Mouse (Mus musculus): ENCODE data around the gene Chordc1. TPM values are rescaled to one million over a fixed set of nuclear protein-coding genes. Genes with fewer than 3 reads are reported as not detected.
"Not testable (repeated sequence)": the region's sequence is repeated elsewhere in the genome, so short reads cannot be mapped to it uniquely, and the experiment has no call there.

Gene Chordc1
- total RNA-seq (2021): 10 to 100 TPM; 67.6 to 75.9 TPM
- long read RNA-seq, experiment 1, full-length matches to known transcripts: 78 of 81 reads
- long read RNA-seq, experiment 1, partial matches to known transcripts: 0 of 81 reads
- long read RNA-seq, experiment 1, other reads (novel, unspliced or antisense): 3 of 81 reads
- long read RNA-seq, experiment 2, full-length matches to known transcripts: 30 of 32 reads
- long read RNA-seq, experiment 2, partial matches to known transcripts: 0 of 32 reads
- long read RNA-seq, experiment 2, other reads (novel, unspliced or antisense): 2 of 32 reads

DNA sequence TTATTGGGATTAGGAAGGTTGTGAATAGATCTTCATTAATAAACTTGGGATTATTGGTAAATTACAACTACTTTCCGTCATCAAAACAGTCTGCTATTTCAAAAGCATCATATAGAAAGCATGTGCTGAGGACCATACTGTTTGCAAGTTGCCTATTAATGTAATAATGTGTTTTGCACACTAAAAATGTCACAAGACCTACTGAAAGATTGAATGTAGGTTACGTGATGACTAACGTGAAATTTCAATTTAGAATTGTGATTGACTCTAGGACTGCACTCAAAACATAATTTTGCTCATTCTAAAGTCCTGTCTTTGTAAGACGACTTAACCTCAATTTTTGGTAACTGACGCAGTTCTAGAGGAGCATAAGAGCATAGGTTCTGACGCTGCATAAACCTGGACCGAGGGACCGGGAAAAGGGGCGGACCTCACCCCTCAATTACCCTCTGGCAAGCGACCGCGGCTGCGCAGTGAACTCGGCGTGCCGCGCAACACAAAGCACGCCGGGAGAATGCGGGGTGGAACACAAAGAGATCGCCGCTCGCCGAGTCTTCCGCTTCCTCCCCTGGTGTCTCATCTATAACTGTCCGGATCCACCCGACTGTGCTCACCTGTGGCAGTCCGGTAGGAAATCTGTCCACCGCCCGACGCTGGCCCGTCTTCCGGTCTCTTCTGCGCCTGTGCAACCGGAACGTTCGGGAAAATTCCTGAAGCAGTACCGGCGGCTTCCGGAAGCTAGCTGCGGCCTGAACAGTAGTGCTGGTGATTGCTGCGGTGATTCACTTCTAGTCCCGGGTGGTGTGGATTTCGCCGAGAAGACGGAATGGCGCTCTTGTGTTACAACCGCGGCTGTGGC lies at the start of gene Chordc1:
TSS of gene Chordc1 (plus strand) at position 555 of the 859 bp plus-strand sequence.
- peak; percentile 96 to 97 for DNase-seq

- no peak for DNase-seq
These were observed 16.0 kb upstream of the Chordc1 start for GRCm38 (mm10) chr9:18275901-18276300.

- no peak for DNase-seq
These were observed 15.1 kb upstream of the Chordc1 start for GRCm38 (mm10) chr9:18276844-18277243.

DNA sequence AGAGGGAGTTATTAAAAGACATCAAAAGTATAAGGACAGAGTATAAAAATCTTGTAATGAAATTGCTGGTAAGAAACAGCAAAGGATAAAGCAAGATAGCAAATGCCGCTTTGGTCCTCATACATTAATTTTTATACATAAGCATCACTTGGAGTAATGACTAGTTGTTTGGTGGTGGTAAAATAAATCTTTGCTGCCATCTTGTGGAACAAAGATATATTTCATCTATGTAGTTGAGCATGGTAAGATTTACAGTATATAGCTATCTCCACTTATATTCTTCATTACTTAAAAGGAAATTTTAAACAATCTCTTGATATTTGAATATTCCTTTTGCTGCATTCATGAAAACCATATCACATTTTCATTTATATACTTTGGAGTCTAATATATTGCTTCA lies 14.4 kb upstream of the Chordc1 start:
- no peak for DNase-seq

DNA sequence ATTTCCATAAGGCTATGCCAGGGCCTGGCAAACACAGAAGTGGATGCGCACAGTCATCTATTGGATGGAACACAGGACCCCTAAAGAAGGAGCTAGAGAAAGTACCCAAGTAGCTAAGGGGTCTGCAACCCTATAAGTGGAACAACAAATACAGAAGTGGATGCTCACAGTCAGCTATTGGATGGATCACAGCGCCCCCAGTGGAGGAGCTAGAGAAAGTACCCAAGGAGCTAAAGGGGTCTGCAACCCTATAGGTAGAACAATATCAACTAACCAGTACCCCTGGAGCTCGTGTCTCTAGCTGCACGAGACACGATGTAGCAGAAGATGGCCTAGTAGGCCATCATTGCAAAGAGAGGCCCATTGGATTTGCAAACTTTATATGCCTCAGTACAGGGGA lies 13.2 kb upstream of the Chordc1 start:
- not testable (repeated sequence) for DNase-seq

DNA sequence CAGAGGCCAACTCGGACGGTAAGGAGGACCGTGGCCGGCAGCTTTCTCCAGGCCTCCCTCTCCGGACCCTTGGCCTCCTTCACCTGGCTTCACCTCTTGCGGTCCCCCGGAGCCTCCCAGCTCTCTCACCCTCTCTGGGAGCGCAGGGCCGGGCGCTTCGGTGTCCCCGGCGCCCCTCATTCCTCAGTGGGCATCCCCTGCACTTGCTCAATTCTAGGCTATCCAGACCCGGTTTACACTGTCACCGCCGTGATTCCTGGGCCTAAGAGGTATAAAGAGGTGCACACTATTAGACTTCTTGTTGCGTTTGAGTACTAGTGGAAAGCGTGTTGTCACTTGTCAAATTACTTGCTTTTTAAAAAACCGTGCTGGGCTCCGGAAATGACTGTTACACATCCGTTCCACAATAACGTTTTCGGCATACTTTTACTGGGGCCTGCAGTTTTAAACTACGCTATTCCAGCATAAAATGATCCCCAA lies 558 bp downstream of the Chordc1 start:
- no peak for DNase-seq

DNA sequence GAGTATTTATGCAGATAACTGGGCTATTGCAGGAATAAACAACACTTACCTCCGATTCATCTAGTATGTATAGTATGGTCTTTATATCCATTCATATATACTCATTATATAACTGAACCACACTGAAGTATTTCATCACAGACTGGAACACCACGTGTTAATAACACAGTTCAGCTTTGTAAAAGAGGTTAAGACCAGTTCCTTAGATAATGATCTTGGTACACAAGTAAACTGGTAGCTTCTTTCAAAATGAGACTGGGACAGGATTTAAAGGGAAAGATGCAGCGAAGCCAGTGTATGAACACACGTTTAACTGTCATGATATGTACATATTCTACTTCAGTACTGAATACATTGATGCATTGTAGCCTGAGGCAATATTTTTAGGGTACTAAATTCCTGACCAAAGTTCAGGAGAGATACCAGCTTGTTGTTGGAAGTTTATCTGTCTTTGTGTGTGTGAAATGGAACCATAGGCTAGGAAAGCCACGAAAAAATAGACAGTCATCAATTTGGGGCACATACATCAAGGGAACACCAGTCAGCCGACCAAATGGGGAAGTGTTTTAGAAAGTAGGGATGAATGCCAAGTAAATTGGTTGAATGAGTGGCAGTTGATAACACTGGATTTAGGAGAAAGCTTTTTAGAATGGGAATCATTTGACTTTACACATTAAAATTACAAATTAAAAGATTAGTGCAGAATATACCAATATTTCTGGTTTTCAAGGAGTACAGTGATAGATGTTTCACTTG lies 1.3 kb downstream of the Chordc1 start:
- DNase-seq: no peak

- no peak for DNase-seq
These were observed 6.4 kb downstream of the Chordc1 start for GRCm38 (mm10) chr9:18298301-18298700.

DNA sequence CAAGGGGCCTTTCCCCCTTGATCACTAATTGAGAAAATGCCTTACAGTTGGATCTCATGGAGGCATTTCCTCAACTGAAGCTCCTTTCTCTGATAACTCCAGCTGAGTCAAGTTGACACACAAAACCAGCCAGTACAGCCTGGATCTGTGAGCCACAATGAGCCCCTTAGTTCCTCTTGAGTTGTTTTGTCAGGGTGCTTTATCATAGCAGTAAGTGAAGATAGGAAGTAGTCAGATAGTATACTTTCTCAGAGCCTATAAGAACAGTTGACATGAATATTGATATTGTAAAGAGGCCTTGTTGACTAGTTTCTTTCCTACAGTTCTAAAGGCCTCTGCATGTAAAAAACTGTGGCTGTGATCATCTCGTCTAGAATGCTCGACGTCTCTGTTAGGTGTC lies 28.1 kb downstream of the Chordc1 start:
- no peak for DNase-seq

Other genes starting within 250 kb of the Chordc1 start
- 1 to 10 TPM; 6.1 to 6.6 TPM for gene Naalad2, start 110.9 kb downstream of the Chordc1 start, total RNA-seq (2021)
- gene Ubtfl1, start 112.3 kb downstream of the Chordc1 start, total RNA-seq (2021): not detected
- not detected for gene Mbd3l2, start 138.5 kb downstream of the Chordc1 start, total RNA-seq (2021)
- 1 to 10 TPM; 1.7 to 1.9 TPM for gene Zfp558, start 186.1 kb downstream of the Chordc1 start, total RNA-seq (2021)
- gene Mbd3l1, start 186.2 kb downstream of the Chordc1 start, total RNA-seq (2021): not detected